Mouse (Mus musculus) cerebellum, adult 18-20 months (tissue): Measurements from ENCODE around the gene Cntn6.

Experiments
- DNase-seq, 2 experiments: peaks; one replicate each; pipeline ENCODE4 v3.0.0; 2021

Cntn6 gene

DNA sequence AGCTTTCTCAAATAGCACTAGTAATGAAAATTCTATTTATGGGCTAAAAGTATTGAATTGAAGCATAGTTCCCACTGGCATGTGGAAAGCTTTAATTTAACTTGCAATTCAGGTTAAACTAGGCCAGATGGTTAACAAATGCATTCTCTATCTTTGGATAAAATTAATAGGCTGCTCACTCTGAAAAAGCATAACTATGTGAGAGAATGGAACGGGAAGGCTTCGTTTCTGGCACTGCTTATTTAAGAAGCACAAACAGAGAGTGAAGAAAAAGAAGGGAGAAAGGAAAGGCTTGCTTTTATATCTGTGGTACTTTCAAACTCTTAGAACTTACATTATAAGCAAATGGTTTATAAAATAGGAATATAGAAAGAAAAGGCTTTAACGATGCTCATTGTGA, 268.6 kb downstream of the Cntn6 start:
- DNase-seq = no peak

DNA sequence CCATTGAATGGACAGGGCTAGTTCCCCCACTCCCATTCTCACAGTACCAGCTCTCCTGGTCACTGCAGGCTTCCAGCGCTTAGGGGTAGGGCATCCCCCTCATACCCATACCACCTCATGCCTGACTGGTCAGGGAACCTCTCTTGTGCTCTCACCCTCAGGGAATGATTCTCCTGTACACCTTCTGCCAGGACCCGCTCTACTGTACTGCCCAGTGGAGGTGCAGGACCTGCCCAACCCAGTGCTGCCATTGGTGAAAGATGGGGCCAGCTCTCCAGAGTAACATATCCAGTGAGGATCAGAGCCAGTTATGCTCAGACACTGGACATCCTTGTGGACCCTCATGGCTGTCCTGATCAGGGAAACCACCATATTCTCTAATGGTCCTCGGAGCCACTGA, 291.3 kb downstream of the Cntn6 start:
- DNase-seq = no peak

DNA sequence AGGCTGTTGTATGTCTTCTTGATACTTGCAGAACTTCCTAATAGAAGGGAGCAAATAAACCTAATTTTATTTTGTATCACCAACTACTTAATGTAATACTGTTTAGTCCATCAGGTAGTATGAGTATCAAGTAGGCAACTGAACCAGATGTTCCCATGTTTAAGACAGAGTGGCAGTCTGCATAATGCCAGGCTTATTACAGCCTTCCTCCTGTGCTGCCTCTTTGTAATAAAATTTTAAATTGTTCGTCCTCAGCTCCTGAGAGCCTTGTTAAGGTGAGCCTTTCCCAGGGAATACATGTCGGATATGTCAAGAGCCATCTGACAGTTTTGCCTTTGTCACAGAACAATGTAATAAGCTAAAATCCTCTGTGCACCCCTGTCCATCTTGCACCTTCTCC, 294.9 kb downstream of the Cntn6 start:
- DNase-seq = no peak

DNA sequence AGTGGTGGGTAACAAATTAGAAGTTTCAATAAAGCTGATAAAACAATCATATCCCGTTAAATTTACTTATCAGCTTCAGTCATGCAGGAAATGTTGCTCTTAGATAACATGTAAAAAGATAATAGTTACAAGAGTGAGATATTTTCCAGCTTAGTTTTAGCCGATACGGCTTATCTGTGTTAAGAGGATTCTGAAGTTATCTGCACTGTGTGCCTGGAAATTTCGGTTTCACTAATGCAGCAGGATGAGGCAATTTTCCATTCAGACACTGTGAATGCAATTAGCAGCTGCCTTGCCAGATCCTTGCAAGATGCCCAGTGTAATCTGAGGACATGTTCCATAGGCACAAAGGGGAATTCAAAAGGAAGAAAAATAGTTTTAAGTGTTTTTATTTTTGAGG, 315.9 kb downstream of the Cntn6 start:
- DNase-seq = no peak

DNA sequence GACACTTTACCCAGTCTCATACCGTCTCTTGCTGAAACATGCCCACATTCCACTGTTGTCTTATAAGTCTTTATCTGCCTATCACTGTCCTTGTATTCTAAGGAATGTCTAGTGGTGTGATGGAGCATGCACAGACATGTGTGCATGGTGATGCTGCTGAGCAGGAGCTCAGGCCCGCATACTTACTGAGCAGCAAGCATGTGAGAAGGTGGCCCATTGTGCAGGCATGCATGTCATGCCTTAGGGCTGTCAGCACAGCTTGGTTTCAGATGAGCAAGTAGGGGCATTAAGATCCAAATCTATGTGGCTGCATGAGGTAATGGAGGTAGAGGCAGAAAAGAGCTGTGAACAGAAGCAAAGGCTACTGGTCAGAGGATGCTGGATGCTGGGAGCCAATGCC, 323.0 kb downstream of the Cntn6 start:
- DNase-seq = no peak

DNA sequence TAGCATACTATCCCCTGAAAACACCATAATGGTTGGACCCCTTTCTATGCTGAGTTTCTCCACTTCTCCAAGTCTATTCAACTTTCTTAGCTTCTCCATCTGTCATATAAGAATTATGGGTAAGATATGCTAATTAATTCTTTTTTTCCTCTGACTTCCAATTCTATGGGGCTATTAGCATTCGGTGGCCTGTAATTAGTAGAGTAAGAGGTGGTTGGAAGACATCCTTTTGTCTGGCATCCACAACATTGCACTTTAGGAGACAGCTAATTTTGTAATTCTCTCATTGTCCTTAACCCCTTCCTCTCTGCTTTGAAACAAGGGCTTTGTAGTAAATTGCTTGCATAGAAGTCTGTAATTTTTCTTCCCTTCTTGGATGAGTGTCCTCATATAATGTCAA, 387.1 kb downstream of the Cntn6 start:
- DNase-seq = no peak

DNA sequence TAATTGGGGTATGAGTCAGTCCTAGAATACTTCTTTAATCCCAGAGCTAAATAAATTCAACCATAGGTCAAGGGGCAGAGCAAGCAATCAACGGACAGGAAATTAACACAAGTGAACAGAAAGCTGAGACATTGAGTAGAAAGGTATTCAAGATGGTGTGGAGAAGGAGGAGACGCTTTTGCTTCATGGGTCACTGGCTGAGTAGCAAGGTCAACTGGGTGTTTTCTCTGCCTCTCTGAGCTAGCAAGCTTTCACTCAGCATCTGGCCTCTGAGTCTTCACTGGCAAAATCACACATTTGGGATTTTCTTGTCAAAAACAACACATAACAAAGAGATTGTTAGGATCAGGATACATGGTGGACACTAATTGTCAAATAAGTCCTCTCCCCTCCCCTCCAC, 391.4 kb downstream of the Cntn6 start:
- no peak for DNase-seq

DNA sequence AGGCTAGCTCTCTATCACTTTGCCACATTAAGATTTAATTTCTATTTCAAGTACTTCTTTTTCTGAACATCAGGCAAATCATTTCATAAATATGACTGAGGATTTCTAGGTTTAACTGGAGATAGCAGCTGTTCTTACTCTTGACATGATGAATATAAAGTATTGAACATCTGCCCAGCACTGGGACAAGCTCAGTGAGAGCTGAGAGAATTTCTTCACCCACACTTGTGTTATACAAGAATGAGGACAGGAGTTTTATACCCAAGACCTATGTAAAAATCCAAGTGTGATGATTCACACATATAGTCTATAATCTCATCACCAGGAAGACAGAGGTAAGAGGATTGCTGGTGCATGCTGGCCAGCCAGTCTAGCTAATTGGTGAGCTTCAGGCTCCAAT, 393.2 kb downstream of the Cntn6 start:
- DNase-seq = no peak

DNA sequence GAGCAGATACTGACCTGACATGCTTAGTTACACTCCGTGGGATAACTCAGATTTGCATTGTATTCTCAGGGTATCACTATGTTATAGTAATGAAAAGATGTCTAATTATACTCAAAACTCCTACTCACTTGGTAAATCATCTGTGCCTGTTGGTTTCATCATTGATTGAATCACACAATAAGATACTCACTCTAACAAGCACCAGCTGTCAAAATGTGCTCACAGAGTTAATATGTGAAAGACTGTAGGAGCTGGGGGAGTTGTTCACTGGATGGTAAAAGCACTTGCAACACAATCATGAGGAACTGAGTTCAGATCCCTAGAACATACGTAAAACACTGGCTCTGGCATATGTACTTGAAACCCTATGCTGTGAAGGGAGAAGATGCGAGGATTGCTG, 398.5 kb downstream of the Cntn6 start:
- DNase-seq = no peak
